Mouse (Mus musculus) heart, adult 2 months (tissue): ENCODE data around the gene Mad1l1.

Experiments
- CTCF ChIP-seq: fragments of 200-600 bp; IDR thresholded peaks from 2 replicates; pipeline ENCODE4 v1.8.1; 2022; ENCODE audit warnings: antibody characterized with exemption, mild to moderate bottlenecking, moderate library complexity
- POLR2A ChIP-seq: fragments of 200-500 bp; IDR thresholded peaks from 2 replicates; pipeline ENCODE4 v1.6.1; 2011; ENCODE audit warnings: mild to moderate bottlenecking, low read depth, low read length, control low read depth; ENCODE audit not compliant: insufficient read depth

- TF ChIP-seq POLR2A (no peak), CTCF (no peak)
These were observed 216.5 kb downstream of the Mad1l1 start for GRCm38 (mm10) chr5:140104891-140105290.
